Mouse (Mus musculus): ENCODE data around the gene Aff3.

- TF ChIP-seq ZNF384 (IDR thresholded peaks at IDR 0.05; ENCODE audit: low read depth, low read length) (no peak), MAFK (IDR thresholded peaks at IDR 0.05; ENCODE audit: insufficient read depth, low read depth, low read length) (no peak), HCFC1 (IDR thresholded peaks at IDR 0.05; ENCODE audit: borderline replicate concordance, insufficient read depth, low read length) (no peak), CHD2 (IDR thresholded peaks at IDR 0.05; ENCODE audit: low read depth, low read length) (no peak), ZC3H11A (IDR thresholded peaks at IDR 0.05; ENCODE audit: borderline replicate concordance, low read depth, low read length) (no peak)
Measured at GRCm38 (mm10) chr1:38415511-38415910, 249.2 kb downstream of the Aff3 start.
